Mouse (Mus musculus) lung, postnatal 0 days (tissue): ENCODE measurements around the gene Sprr2k.

ENCODE experiments used
- CTCF ChIP-seq: IDR thresholded peaks from 2 replicates; pipeline ENCODE4 v1.5.1; 2016; ENCODE audit warnings: antibody characterized with exemption, mild to moderate bottlenecking
- EP300 ChIP-seq: IDR thresholded peaks from 2 replicates; pipeline ENCODE4 v1.6.1; 2016; ENCODE audit warnings: antibody characterized with exemption, mild to moderate bottlenecking, control low read depth

DNA sequence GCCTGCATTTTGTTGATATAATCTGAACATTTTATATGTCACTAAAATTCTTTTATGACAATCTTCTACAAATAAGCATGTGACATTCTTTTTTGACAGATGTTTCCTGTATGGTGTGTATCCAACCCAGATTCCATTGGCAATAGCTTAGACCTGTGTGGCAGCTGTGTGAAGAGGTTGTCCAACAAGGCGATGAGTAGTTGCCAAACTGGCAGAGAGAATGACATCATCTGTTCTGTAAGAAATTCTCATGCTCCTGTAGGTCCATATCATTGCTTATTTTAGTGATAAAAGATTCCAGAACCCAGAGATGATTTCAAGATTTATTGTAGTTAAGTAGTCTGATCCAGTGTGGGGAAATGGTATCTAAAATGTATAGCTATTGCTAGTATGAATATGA is 34.2 kb downstream of the Sprr2k start:
- TF ChIP-seq CTCF (no peak), EP300 (no peak)
